Mouse (Mus musculus) 3134 (cell line): ENCODE results near the gene Hist2h2ac.
A peak's percentile ranks its signal among the peaks of the same experiment; 100 is the strongest.
"Not testable (repeated sequence)": the region's sequence is repeated elsewhere in the genome, so short reads cannot be mapped to it uniquely, and the experiment has no call there.

ENCODE experiments used
- DNase-seq: peaks from one replicate; pipeline ENCODE4 v3.0.0-alpha.2; 2011; ENCODE audit warnings: low spot score; ENCODE audit not compliant: insufficient read length; ENCODE audit errors: extremely low read depth

Hist2h2ac gene

DNA sequence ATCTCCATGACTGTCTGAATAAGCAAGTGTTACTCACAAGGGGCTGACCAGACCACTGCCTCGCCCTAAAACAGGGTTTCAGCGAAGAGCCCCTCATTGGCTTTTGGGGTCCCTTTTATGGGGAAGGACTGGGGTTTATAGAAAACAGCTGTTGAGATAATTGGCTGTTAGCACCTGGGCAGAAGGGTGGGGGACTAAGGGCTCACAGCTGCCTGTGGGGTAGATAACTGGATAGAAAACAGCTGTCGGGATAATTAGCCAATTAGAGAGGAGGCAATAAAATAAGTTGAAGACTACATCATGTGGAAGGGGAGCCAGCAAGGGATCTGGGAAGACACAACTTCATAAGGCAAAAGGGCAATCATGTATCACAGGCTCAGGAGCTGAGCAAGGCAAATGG lies 30.2 kb upstream of the Hist2h2ac start:
- DNase-seq, result no peak

- peak; percentile 76 for DNase-seq
Observed at GRCm38 (mm10) chr3:96249034-96249345, 28.3 kb upstream of the Hist2h2ac start.

DNA sequence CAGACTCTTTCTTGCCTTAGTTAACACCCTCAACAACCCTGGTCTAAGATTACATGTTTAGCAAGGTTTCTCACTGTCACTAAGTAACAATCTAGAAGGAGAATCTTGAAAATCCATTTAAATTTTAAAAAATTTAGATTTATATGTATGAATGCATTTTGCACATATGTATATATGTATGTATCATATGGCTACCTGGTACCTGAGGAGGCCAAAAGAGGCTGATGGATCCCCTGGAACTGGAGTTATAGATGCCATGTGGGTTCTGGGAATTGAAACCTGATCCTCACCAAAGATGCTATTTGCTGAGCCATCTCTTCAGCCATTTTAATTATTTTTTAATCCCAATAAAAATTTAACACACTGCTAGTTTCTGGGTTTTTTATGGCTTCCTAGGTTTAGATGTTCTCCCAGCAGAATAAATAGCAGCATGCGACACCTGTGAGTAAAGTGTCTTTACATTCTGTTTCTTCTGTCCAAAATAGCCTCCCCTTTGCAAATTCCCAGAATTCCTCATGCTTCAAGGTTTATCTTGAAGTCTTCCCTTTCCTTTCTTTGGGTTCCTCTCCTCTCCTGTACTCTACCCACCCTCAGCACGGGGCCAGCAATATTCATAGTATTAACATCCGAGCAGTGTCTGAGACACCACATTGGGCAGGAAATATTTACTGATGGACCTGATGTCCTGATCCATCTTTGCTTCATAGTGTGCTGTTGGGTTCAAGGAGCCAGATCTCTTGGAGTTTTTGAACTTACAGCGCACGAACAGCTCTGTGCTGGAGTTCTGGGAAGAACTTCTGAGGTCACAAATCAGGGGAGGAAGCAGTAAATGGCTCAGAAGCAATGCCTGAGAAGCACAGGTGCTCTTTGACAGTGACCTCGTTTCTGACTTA lies 27.7 kb upstream of the Hist2h2ac start:
- DNase-seq, result peak; percentile 49

DNA sequence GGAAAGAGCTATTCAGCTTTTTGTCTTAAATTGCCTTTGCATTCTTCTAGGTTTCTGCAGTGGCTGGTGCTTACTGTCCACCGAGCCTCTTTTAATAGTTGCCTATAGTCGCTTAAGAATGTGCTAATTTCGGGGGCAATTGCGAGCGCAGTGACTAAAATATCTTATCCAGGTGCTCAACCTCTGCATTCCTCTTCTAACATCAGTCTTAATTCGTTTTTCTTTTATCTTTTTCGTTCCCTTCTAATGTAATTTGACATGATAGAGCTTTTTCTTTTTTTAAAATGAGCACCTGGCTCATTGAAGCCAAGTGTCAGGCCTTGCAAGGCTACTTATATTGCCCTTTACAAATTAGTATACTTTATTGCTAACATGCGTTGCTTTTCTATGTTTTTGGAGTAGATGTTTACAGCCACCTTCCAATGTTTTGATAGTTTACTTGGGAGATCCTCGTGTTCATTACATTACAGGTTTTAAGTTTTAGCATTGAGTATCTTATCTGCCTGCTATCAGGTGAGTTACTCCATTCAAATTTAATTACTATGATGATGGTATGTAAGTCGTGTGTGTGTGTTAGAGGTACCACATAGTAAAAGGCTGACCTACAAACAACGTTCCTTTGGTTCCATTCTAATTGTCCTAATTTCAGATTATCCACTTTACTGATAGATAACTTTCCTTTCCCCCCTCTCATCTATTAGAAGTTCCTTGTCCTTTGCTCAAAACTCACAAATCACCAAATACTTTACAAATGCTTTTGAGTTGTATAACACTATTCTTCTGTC lies 26.9 kb upstream of the Hist2h2ac start:
- DNase-seq, result peak; percentile 82

DNA sequence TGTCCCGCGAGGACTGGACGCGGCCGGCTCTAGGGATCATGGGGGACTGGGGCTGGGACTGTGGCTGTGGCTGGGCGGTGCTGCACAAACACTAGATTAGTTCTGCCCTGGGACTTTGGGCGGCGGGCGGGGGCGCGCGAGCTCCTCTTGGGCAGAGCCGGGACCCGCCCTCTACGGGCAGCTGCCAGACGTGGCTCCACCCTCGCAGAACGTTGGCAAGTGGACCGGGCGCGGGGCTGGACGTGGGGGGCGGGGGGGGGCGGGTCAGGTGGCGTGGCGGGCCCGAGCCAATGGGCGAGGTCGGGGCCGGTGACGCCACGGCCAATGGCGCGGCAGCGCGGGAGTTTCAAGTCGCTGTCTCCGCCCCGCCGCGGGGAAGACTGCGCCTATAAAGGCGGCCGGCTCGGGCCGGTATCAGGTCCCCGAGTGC lies 25.8 kb upstream of the Hist2h2ac start, which contains the start of gene Hist2h3c1:
TSS of gene Hist2h3c1 (plus strand) at position 259 of the 430 bp plus-strand sequence.
- DNase-seq, result not testable (repeated sequence)

DNA sequence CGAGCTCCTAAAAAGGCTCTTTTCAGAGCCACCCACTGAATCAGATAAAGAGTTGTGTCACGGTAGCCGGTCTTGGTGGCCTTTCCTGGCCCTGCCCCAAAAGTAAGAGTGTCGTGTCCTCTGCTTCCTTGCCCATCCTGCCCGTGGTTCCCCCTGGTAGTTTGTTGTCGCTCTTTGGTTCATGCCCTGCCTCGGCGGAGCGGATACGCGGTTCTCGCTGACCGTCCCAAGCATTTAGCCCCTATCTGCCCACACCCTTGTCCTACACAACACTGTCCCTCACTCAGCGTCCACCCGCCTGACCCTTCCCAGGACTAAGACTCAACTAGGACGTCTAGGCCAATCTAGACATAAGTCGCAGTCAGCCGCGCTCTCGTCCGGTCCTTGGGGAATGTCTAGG lies 25.3 kb upstream of the Hist2h2ac start:
- not testable (repeated sequence) for DNase-seq

DNA sequence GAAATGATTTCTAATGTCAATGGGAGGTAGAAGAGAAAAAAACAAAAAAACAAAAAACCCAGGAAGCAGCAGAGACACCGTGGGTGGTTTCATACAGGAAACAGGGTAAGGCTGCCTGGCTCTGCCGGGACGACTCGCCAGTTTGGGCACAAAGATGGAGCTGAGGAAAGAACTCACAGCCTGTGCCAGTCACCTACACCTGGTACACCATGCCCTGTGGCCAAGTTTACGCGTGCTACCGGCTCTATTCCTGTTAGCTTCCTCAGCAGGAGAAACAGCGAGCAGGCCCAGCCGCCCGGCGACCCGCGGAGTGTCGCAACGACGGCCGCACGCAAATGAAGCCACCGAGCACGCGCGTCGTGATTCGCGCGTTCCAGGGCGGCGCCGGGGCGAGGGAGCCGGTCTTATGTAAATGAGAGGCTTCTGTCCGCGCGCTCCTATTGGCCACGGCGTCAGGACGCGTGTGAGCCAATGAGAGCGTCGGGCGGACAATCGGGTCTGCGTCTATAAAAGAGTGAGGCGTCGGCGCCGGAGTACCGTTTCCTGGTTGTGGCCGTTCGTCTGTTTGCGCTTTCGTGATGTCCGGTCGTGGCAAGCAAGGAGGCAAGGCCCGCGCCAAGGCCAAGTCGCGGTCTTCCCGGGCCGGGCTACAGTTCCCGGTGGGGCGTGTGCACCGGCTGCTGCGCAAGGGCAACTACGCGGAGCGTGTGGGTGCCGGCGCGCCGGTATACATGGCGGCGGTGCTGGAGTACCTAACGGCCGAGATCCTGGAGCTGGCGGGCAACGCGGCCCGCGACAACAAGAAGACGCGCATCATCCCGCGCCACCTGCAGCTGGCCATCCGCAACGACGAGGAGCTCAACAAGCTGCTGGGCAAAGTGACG lies 24.6 kb upstream of the Hist2h2ac start, which contains the start of gene Hist2h2aa1:
TSS of gene Hist2h2aa1 (plus strand) at position 495 of the 884 bp plus-strand sequence.
- peak; percentile 98 for DNase-seq

GRCm38 (mm10) chr3:96243921-96244572 lies 23.4 kb upstream of the Hist2h2ac start:
- DNase-seq, result peak; percentile 31

- no peak for DNase-seq
Observed at GRCm38 (mm10) chr3:96240799-96241197, 20.1 kb upstream of the Hist2h2ac start.

- peak; percentile 93 for DNase-seq
Observed at GRCm38 (mm10) chr3:96239949-96240798, 19.5 kb upstream of the Hist2h2ac start, which contains the start of gene Hist2h2aa2. Gene Hist2h2aa2, minus strand, starts transcription at chr3:96240276.

DNA sequence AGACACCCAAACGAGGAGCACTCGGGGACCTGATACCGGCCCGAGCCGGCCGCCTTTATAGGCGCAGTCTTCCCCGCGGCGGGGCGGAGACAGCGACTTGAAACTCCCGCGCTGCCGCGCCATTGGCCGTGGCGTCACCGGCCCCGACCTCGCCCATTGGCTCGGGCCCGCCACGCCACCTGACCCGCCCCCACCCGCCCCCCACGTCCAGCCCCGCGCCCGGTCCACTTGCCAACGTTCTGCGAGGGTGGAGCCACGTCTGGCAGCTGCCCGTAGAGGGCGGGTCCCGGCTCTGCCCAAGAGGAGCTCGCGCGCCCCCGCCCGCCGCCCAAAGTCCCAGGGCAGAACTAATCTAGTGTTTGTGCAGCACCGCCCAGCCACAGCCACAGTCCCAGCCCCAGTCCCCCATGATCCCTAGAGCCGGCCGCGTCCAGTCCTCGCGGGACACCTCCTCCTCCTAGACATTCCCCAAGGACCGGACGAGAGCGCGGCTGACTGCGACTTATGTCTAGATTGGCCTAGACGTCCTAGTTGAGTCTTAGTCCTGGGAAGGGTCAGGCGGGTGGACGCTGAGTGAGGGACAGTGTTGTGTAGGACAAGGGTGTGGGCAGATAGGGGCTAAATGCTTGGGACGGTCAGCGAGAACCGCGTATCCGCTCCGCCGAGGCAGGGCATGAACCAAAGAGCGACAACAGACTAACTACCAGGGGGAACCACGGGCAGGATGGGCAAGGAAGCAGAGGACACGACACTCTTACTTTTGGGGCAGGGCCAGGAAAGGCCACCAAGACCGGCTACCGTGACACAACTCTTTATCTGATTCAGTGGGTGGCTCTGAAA lies 18.5 kb upstream of the Hist2h2ac start, which contains the start of gene Hist2h3c2:
TSS of gene Hist2h3c2 (minus strand) at position 174 of the 840 bp plus-strand sequence.
- DNase-seq, result not testable (repeated sequence)

DNA sequence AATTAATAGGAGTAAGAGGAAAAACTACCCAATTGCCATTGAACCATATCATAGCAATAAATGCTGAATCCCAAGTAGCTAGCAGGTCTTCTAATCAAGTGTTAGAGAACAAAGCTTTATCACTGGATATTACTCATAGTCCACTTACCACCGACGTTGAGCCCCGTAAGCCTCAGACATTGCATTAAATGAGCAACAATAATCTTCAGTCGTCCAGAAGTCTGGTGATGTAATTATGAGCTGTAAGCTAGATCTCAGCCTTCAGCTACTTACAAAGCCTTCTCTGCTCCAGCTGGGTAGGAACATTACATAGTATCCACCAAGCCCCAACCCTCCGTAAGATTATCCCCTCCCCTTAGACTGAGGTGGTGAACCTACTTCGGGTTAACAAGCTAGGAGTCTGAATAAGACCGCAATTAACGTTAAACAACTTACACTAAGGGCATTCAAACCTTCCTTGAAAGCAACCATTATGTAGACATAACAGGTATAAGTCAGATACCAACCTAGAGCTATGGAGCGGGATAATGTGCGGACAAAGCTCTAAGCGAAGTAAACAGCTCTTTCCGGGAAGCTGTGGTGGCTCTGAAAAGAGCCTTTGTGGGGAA lies 17.3 kb upstream of the Hist2h2ac start:
- peak; percentile 83 for DNase-seq

GRCm38 (mm10) chr3:96237335-96237903 lies 16.7 kb upstream of the Hist2h2ac start:
- DNase-seq, result peak; percentile 67

DNA sequence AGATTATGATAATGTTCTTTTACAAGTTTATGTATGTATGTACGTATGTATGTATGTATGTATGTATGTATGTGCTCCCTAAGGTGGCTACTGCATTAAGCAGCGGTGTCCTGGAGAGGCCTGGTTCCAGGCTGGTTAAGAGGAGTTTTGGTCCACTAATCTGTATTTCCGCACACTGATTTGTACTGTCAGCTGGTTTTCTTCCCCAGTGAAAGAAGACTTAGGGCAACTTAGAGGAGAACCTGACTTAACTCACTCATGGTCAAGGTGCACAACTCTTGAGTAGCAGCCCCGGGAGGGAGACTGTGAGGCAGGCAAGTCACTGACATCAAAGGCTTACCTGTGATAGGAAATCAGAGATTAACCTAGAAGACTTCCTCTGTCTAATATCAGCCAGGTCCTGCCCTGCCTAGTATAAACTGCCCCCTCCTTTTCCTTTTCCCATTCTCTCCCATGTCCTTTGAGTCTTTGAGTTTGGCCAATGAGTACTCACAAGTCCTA lies 16.2 kb upstream of the Hist2h2ac start:
- no peak for DNase-seq

- peak; percentile 40 for DNase-seq
Observed at GRCm38 (mm10) chr3:96235836-96236235, 15.2 kb upstream of the Hist2h2ac start.

- DNase-seq, result no peak
Observed at GRCm38 (mm10) chr3:96234914-96235313, 14.2 kb upstream of the Hist2h2ac start.

DNA sequence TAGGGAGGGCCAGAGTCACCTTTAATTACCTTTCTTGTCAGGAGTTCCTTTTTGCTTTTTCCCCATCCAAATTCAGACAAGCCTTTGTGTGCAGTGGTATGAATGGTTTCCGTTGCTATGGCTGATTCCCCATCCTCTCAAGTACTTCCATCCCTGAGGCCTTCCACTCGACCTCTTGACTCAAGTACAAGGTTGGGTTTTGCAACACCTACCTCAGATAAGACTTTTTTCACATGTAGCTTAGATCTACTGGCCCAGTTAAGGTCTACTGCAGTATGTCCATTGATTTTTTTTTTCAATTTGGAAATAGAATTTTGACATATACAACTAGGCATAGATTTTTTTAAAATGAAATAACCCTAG lies 11.1 kb upstream of the Hist2h2ac start:
- no peak for DNase-seq
